Mouse (Mus musculus) megakaryocyte progenitor cell, adult 5-6 weeks (primary cell): ENCODE data around the gene Bach1. TPM values are rescaled to one million over a fixed set of nuclear protein-coding genes. Genes with fewer than 3 reads are reported as not detected.

Experiments
- ATAC-seq: replicated peaks from 2 replicates; pipeline ENCODE4 v1.8.0; 2016; ENCODE audit warnings: mild to moderate bottlenecking, moderate TSS enrichment, inconsistent platforms; ENCODE audit not compliant: poor library complexity
- total RNA-seq, 2 experiments: library from RNA; stranded (forward) in 1 of 2; stranded (reverse) in 1 of 2; fragments of 157-497, 149-512 nt in 1 of 2; fragments of 200-1000 nt in 1 of 2; gene quantifications; 2 replicates each; pipeline versions ENCODE4 v1.2.3 to v1.2.4; 2015 to 2017

Bach1 gene
- 15.9 and 16.7 TPM in 2 replicates for total RNA-seq (2015)
- 27.2 and 32.9 TPM in 2 replicates for total RNA-seq (2017)

GRCm38 (mm10) chr16:87698692-87699305 is at the start of gene Bach1:
Gene Bach1, plus strand, starts transcription at chr16:87698945.
- ATAC-seq = peak; percentile 61

- ATAC-seq = no peak
Measured at GRCm38 (mm10) chr16:87652344-87652743, 46.4 kb upstream of the Bach1 start.

- ATAC-seq = peak; percentile 68
Measured at GRCm38 (mm10) chr16:87652924-87653323, 45.8 kb upstream of the Bach1 start.

GRCm38 (mm10) chr16:87654016-87654575 is 44.6 kb upstream of the Bach1 start:
- peak; percentile 71 for ATAC-seq

GRCm38 (mm10) chr16:87655005-87655404 is 43.7 kb upstream of the Bach1 start:
- ATAC-seq = 0 out of 2 replicates have a peak, but pooled peaks have one; percentile 12

GRCm38 (mm10) chr16:87655579-87655978 is 43.2 kb upstream of the Bach1 start:
- ATAC-seq = peak; percentile 10; the same call in 1 of the 2 replicates

- no peak for ATAC-seq
Measured at GRCm38 (mm10) chr16:87656771-87657170, 42.0 kb upstream of the Bach1 start.

GRCm38 (mm10) chr16:87657291-87657690 is 41.5 kb upstream of the Bach1 start:
- no peak for ATAC-seq

GRCm38 (mm10) chr16:87661024-87661471 is 37.7 kb upstream of the Bach1 start:
- peak; percentile 68 for ATAC-seq

- peak; percentile 35 for ATAC-seq
Measured at GRCm38 (mm10) chr16:87661636-87662035, 37.1 kb upstream of the Bach1 start.

GRCm38 (mm10) chr16:87662528-87662927 is 36.2 kb upstream of the Bach1 start:
- ATAC-seq = no peak

- peak; percentile 58 for ATAC-seq
Measured at GRCm38 (mm10) chr16:87663890-87664289, 34.9 kb upstream of the Bach1 start.

GRCm38 (mm10) chr16:87665246-87665645 is 33.5 kb upstream of the Bach1 start:
- ATAC-seq = no peak

- ATAC-seq = no peak
Measured at GRCm38 (mm10) chr16:87665752-87666619, 32.8 kb upstream of the Bach1 start.

GRCm38 (mm10) chr16:87666620-87667004 is 32.1 kb upstream of the Bach1 start:
- ATAC-seq = no peak

- no peak for ATAC-seq
Measured at GRCm38 (mm10) chr16:87668002-87668401, 30.7 kb upstream of the Bach1 start.

GRCm38 (mm10) chr16:87670091-87670820 is 28.5 kb upstream of the Bach1 start:
- ATAC-seq = no peak

GRCm38 (mm10) chr16:87670821-87671165 is 28.0 kb upstream of the Bach1 start:
- ATAC-seq = no peak

GRCm38 (mm10) chr16:87671336-87671735 is 27.4 kb upstream of the Bach1 start:
- ATAC-seq = peak; percentile 75

- ATAC-seq = no peak
Measured at GRCm38 (mm10) chr16:87673155-87673554, 25.6 kb upstream of the Bach1 start.

- ATAC-seq = no peak
Measured at GRCm38 (mm10) chr16:87676182-87676581, 22.6 kb upstream of the Bach1 start.
